Mouse (Mus musculus): ENCODE results near the gene Rhbdd2. TPM values are rescaled to one million over a fixed set of nuclear protein-coding genes. Genes with fewer than 3 reads are reported as not detected.

The Rhbdd2 gene
- total and polyA plus RNA-seq, 3 experiments: 3.7 to 21.3 (median 6.4) TPM

GRCm38 (mm10) chr5:135678481-135678880 is 46.1 kb downstream of the Rhbdd2 start:
- Histone ChIP-seq H3K4me2 (ENCODE audit: insufficient read depth, low read depth, poor library complexity, severe bottlenecking) (no peak overlapping the region), H3K9ac (ENCODE audit: insufficient read depth, low read depth) (no peak overlapping the region), H3K27me3 (replicated peaks) (no peaks in the 10 kb centered on the region), H3K4me1 (ENCODE audit: control insufficient read depth in 1 of 2, insufficient read depth in 2 of 2) (peaks cover 4 to 13% of the 10 kb centered on the region in 2 experiments), H3K27ac (ENCODE audit: insufficient read depth, low read depth) (no peak overlapping the region), H3K79me2 (replicated peaks; ENCODE audit: control insufficient read depth, extremely low read depth, insufficient read depth, poor library complexity, severe bottlenecking) (no peaks in the 10 kb centered on the region), H3K4me3 (replicated peaks in 1 of 3; ENCODE audit: low read depth in 2 of 3, low read length in 2 of 3, poor library complexity in 1 of 3) (no peak overlapping the region), H3K9me3 (replicated peaks; ENCODE audit: low read length) (no peaks in the 10 kb centered on the region), H3K36me3 (replicated peaks in 1 of 2; ENCODE audit: control insufficient read depth in 1 of 2, insufficient read depth in 1 of 2, low read length in 1 of 2) (no peaks in the 10 kb centered on the region)
- in situ Hi-C loops (cut with MboI; ENCODE audit: low pct_ligation_motif_present, low pct_unique_long_range_greater_than_20kb, low sequenced_read_pairs) (no loop called here), dilution Hi-C loops (cut with MboI; ENCODE audit: extremely low pct_ligation_motif_present, extremely low pct_unique_long_range_greater_than_20kb, low sequenced_read_pairs) (no loop called here)
- no peak for DNase-seq (ENCODE audit: extremely low read depth)
- TF ChIP-seq TCF12 (IDR thresholded peaks at IDR 0.05; ENCODE audit: low read depth, low read length) (no peak), UBTF (IDR thresholded peaks at IDR 0.05; ENCODE audit: low read depth, low read length) (no peak), ZMIZ1 (IDR thresholded peaks at IDR 0.05; ENCODE audit: low read depth, low read length) (no peak), NELFE (IDR thresholded peaks at IDR 0.05; ENCODE audit: low read depth, low read length) (no peak), NRF1 (IDR thresholded peaks at IDR 0.05; ENCODE audit: low read depth, low read length) (no peak), ETS1 (conservative IDR thresholded peaks at IDR 0.05; ENCODE audit: low read depth, low read length) (no peak), CHD1 (IDR thresholded peaks at IDR 0.05; ENCODE audit: low read depth, low read length) (no peak), MEF2A (IDR thresholded peaks at IDR 0.05; ENCODE audit: borderline replicate concordance, low read depth, low read length) (no peak), GABPA (IDR thresholded peaks at IDR 0.05; ENCODE audit: insufficient replicate concordance, low read depth, low read length) (no peak), MAX (IDR thresholded peaks at IDR 0.05; ENCODE audit: low read length) (no peak), MYC (IDR thresholded peaks at IDR 0.05; ENCODE audit: low read depth, low read length) (no peak), IRF4 (IDR thresholded peaks at IDR 0.05; ENCODE audit: low read depth, low read length) (no peak), JUND (conservative IDR thresholded peaks at IDR 0.05; ENCODE audit: low read depth, low read length) (no peak), E2F4 (IDR thresholded peaks at IDR 0.05; ENCODE audit: insufficient replicate concordance, low read depth, low read length) (no peak), SMC3 (IDR thresholded peaks at IDR 0.05; ENCODE audit: low read depth, low read length) (no peak), BHLHE40 (IDR thresholded peaks at IDR 0.05; ENCODE audit: low read depth, low read length) (no peak), POLR2A (IDR thresholded peaks at IDR 0.05; ENCODE audit: low read depth, low read length) (no peak)

DNA sequence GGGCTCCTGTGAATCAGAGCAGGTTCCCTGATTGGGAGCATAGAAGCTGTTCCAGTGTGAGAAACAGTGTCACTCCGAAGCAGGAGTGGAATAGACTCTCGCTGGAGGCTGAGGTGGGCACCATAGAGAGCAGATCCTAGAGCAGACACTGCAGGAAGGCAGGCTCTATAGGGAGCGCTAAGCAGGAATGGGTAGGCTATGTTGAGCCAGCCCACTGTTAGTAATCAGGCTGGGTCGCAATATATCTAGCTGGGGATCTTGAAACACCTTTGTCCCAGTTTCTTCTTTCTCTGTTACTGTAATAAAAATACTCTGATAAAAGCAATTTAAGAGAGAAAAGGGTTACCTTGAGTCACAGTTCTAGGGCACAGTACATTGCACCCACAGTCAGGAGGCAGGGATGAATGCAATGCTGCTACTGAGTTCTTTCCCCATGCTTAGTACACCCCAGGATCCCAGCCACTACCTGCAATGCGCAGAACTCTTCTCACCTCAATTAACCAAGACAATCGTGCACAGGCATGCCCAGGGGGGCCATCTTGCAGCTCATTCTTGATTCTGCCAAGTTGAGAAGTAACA is 48.6 kb downstream of the Rhbdd2 start:
- no peaks in the 10 kb centered on the region for H3K36me3 ChIP-seq (replicated peaks in 1 of 2; ENCODE audit: control insufficient read depth in 1 of 2, insufficient read depth in 1 of 2, low read length in 1 of 2)
- in situ Hi-C loops (cut with MboI; ENCODE audit: low pct_ligation_motif_present, low pct_unique_long_range_greater_than_20kb, low sequenced_read_pairs) (loop anchor here (10.0 kb wide), 1 partner anchor 46 kb away; the partner anchor contains the start of gene Rhbdd2), dilution Hi-C loops (cut with MboI; ENCODE audit: extremely low pct_ligation_motif_present, extremely low pct_unique_long_range_greater_than_20kb, low sequenced_read_pairs) (no loop called here)
- no peaks in the 10 kb centered on the region for H3K9me3 ChIP-seq (replicated peaks; ENCODE audit: low read length)
- TF ChIP-seq JUN (IDR thresholded peaks at IDR 0.05; ENCODE audit: insufficient read depth, low read depth, low read length) (no peak), KAT2A (IDR thresholded peaks at IDR 0.05; ENCODE audit: insufficient replicate concordance, low read length) (no peak), POLR2AphosphoS2 (IDR thresholded peaks at IDR 0.05; ENCODE audit: low read depth, low read length) (no peak), MAZ (IDR thresholded peaks at IDR 0.05; ENCODE audit: low read depth, low read length) (no peak), ELF1 (IDR thresholded peaks at IDR 0.05; ENCODE audit: low read depth, low read length) (no peak), CHD1 (IDR thresholded peaks at IDR 0.05; ENCODE audit: low read depth, low read length) (no peak), USF1 (IDR thresholded peaks at IDR 0.05; ENCODE audit: low read depth, low read length) (no peak), USF2 (conservative IDR thresholded peaks at IDR 0.05; ENCODE audit: low read depth, low read length) (no peak), RAD21 (IDR thresholded peaks at IDR 0.05; ENCODE audit: low read depth, low read length) (no peak), E2F4 (IDR thresholded peaks at IDR 0.05; ENCODE audit: insufficient replicate concordance, low read depth, low read length) (no peak), MEF2A (IDR thresholded peaks at IDR 0.05; ENCODE audit: borderline replicate concordance, low read depth, low read length) (no peak), ETS1 (conservative IDR thresholded peaks at IDR 0.05; ENCODE audit: low read depth, low read length) (no peak), ZKSCAN1 (IDR thresholded peaks at IDR 0.05; ENCODE audit: borderline replicate concordance, low read depth, low read length) (no peak), SIN3A (IDR thresholded peaks at IDR 0.05; ENCODE audit: low read length) (no peak), JUND (conservative IDR thresholded peaks at IDR 0.05; ENCODE audit: low read depth, low read length) (no peak), BHLHE40 (IDR thresholded peaks at IDR 0.05; ENCODE audit: low read depth, low read length) (no peak), MXI1 (IDR thresholded peaks at IDR 0.05; ENCODE audit: low read depth, low read length) (no peak), ZC3H11A (IDR thresholded peaks at IDR 0.05; ENCODE audit: low read depth, low read length) (no peak)
- no peak overlapping the region for H3K27ac ChIP-seq (ENCODE audit: insufficient read depth, low read depth)
- no peaks in the 10 kb centered on the region for H3K79me2 ChIP-seq (replicated peaks; ENCODE audit: control insufficient read depth, extremely low read depth, insufficient read depth, poor library complexity, severe bottlenecking)
- H3K4me1 ChIP-seq (ENCODE audit: control insufficient read depth in 1 of 2, insufficient read depth in 2 of 2): no peaks in the 10 kb centered on the region
- no peak overlapping the region for H3K9ac ChIP-seq (ENCODE audit: insufficient read depth, low read depth)
- DNase-seq (ENCODE audit: extremely low read depth): no peak
- H3K27me3 ChIP-seq (replicated peaks): no peaks in the 10 kb centered on the region
- no peak overlapping the region for H3K4me3 ChIP-seq (replicated peaks in 1 of 3; ENCODE audit: low read depth in 2 of 3, low read length in 2 of 3, poor library complexity in 1 of 3)
- H3K4me2 ChIP-seq (ENCODE audit: insufficient read depth, low read depth, poor library complexity, severe bottlenecking): no peak overlapping the region
